Mouse (Mus musculus): Measurements from ENCODE around the gene Tex37. TPM values are rescaled to one million over a fixed set of nuclear protein-coding genes. Genes with fewer than 3 reads are reported as not detected.

The Tex37 gene
- polyA plus RNA-seq, 1 experiment = not detected

- TF ChIP-seq POLR2A (IDR thresholded peaks at IDR 0.05; ENCODE audit: borderline replicate concordance, low read depth, low read length) = no peak
- no peak for TF ChIP-seq CTCF (IDR thresholded peaks at IDR 0.05; ENCODE audit: low read depth, low read length)
Observed at GRCm38 (mm10) chr6:70954040-70954439, 35.3 kb upstream of the Tex37 start.

GRCm38 (mm10) chr6:70953274-70953673 is 34.5 kb upstream of the Tex37 start:
- TF ChIP-seq CTCF (IDR thresholded peaks at IDR 0.05; ENCODE audit: low read depth, low read length) = no peak
- no peak for TF ChIP-seq POLR2A (IDR thresholded peaks at IDR 0.05; ENCODE audit: borderline replicate concordance, low read depth, low read length)

More at GRCm38 (mm10) chr6:70954040-70954439, 35.3 kb upstream of the Tex37 start:
- Histone ChIP-seq H3K4me3 (ENCODE audit: insufficient read depth, low read length) (no peak overlapping the region), H3K4me1 (ENCODE audit: control insufficient read depth, insufficient read depth, low read length) (no peaks in the 10 kb centered on the region), H3K27ac (ENCODE audit: insufficient read depth, low read depth, low read length) (no peak overlapping the region)

GRCm38 (mm10) chr6:70931801-70932200 is 13.1 kb upstream of the Tex37 start:
- TF ChIP-seq CTCF (IDR thresholded peaks at IDR 0.05; ENCODE audit: low read depth, low read length) (no peak), POLR2A (IDR thresholded peaks at IDR 0.05; ENCODE audit: borderline replicate concordance, low read depth, low read length) (no peak)
- H3K4me3 ChIP-seq (ENCODE audit: insufficient read depth, low read length) = no peak overlapping the region
- H3K27ac ChIP-seq (ENCODE audit: insufficient read depth, low read depth, low read length) = no peak overlapping the region
- H3K4me1 ChIP-seq (ENCODE audit: control insufficient read depth, insufficient read depth, low read length) = no peaks in the 10 kb centered on the region

More at GRCm38 (mm10) chr6:70953274-70953673, 34.5 kb upstream of the Tex37 start:
- H3K4me3 ChIP-seq (ENCODE audit: insufficient read depth, low read length) = no peak overlapping the region
- H3K4me1 ChIP-seq (ENCODE audit: control insufficient read depth, insufficient read depth, low read length) = no peaks in the 10 kb centered on the region
- H3K27ac ChIP-seq (ENCODE audit: insufficient read depth, low read depth, low read length) = no peak overlapping the region

- Histone ChIP-seq H3K4me1 (ENCODE audit: control insufficient read depth, insufficient read depth, low read length) (no peaks in the 10 kb centered on the region), H3K27ac (ENCODE audit: insufficient read depth, low read depth, low read length) (no peak overlapping the region), H3K4me3 (ENCODE audit: insufficient read depth, low read length) (no peak overlapping the region)
- TF ChIP-seq CTCF (IDR thresholded peaks at IDR 0.05; ENCODE audit: low read depth, low read length) = peak; percentile 97
- no peak for TF ChIP-seq POLR2A (IDR thresholded peaks at IDR 0.05; ENCODE audit: borderline replicate concordance, low read depth, low read length)
Observed at GRCm38 (mm10) chr6:70921274-70922074, 2.7 kb upstream of the Tex37 start.

- H3K27ac ChIP-seq (ENCODE audit: insufficient read depth, low read depth, low read length) = no peak overlapping the region
- TF ChIP-seq CTCF (IDR thresholded peaks at IDR 0.05; ENCODE audit: low read depth, low read length) = no peak
- no peak for TF ChIP-seq POLR2A (IDR thresholded peaks at IDR 0.05; ENCODE audit: borderline replicate concordance, low read depth, low read length)
Observed at GRCm38 (mm10) chr6:70912396-70912765, 6.3 kb downstream of the Tex37 start.

GRCm38 (mm10) chr6:70911668-70912395 is 6.9 kb downstream of the Tex37 start:
- H3K27ac ChIP-seq (ENCODE audit: insufficient read depth, low read depth, low read length) = no peak overlapping the region
- H3K4me3 ChIP-seq (ENCODE audit: insufficient read depth, low read length) = no peak overlapping the region
- 0 out of 2 replicates have a peak, but pooled peaks cover 2% of the 10 kb centered on the region for H3K4me1 ChIP-seq (ENCODE audit: control insufficient read depth, insufficient read depth, low read length)
- TF ChIP-seq CTCF (IDR thresholded peaks at IDR 0.05; ENCODE audit: low read depth, low read length) (no peak), POLR2A (IDR thresholded peaks at IDR 0.05; ENCODE audit: borderline replicate concordance, low read depth, low read length) (no peak)

More at GRCm38 (mm10) chr6:70912396-70912765, 6.3 kb downstream of the Tex37 start:
- no peak overlapping the region for H3K4me3 ChIP-seq (ENCODE audit: insufficient read depth, low read length)
- 0 out of 2 replicates have a peak, but pooled peaks cover 2% of the 10 kb centered on the region for H3K4me1 ChIP-seq (ENCODE audit: control insufficient read depth, insufficient read depth, low read length)

- TF ChIP-seq POLR2A (IDR thresholded peaks at IDR 0.05; ENCODE audit: borderline replicate concordance, low read depth, low read length) = no peak
- TF ChIP-seq CTCF (IDR thresholded peaks at IDR 0.05; ENCODE audit: low read depth, low read length) = no peak
- H3K4me1 ChIP-seq (ENCODE audit: control insufficient read depth, insufficient read depth, low read length) = 0 out of 2 replicates have a peak, but pooled peaks cover 2% of the 10 kb centered on the region
- H3K4me3 ChIP-seq (ENCODE audit: insufficient read depth, low read length) = no peak overlapping the region
- H3K27ac ChIP-seq (ENCODE audit: insufficient read depth, low read depth, low read length) = no peak overlapping the region
Observed at GRCm38 (mm10) chr6:70910285-70910684, 8.4 kb downstream of the Tex37 start.

- no peak overlapping the region for H3K27ac ChIP-seq (ENCODE audit: insufficient read depth, low read depth, low read length)
- TF ChIP-seq POLR2A (IDR thresholded peaks at IDR 0.05; ENCODE audit: borderline replicate concordance, low read depth, low read length) (no peak), CTCF (IDR thresholded peaks at IDR 0.05; ENCODE audit: low read depth, low read length) (no peak)
- H3K4me1 ChIP-seq (ENCODE audit: control insufficient read depth, insufficient read depth, low read length) = 0 out of 2 replicates have a peak, but pooled peaks cover 2% of the 10 kb centered on the region
- no peak overlapping the region for H3K4me3 ChIP-seq (ENCODE audit: insufficient read depth, low read length)
Observed at GRCm38 (mm10) chr6:70909572-70909971, 9.2 kb downstream of the Tex37 start.

GRCm38 (mm10) chr6:70903689-70904088 is 15.0 kb downstream of the Tex37 start:
- no peak overlapping the region for H3K4me3 ChIP-seq (ENCODE audit: insufficient read depth, low read length)
- TF ChIP-seq CTCF (IDR thresholded peaks at IDR 0.05; ENCODE audit: low read depth, low read length) (no peak), POLR2A (IDR thresholded peaks at IDR 0.05; ENCODE audit: borderline replicate concordance, low read depth, low read length) (no peak)
- H3K4me1 ChIP-seq (ENCODE audit: control insufficient read depth, insufficient read depth, low read length) = no peaks in the 10 kb centered on the region
- no peak overlapping the region for H3K27ac ChIP-seq (ENCODE audit: insufficient read depth, low read depth, low read length)

- H3K4me3 ChIP-seq (ENCODE audit: insufficient read depth, low read length) = no peak overlapping the region
- no peaks in the 10 kb centered on the region for H3K4me1 ChIP-seq (ENCODE audit: control insufficient read depth, insufficient read depth, low read length)
- no peak overlapping the region for H3K27ac ChIP-seq (ENCODE audit: insufficient read depth, low read depth, low read length)
- TF ChIP-seq CTCF (IDR thresholded peaks at IDR 0.05; ENCODE audit: low read depth, low read length) = no peak
Observed at GRCm38 (mm10) chr6:70899594-70900003, 19.1 kb downstream of the Tex37 start.

Data from bone marrow macrophage, adult 2 months (primary cell).